In genomic region chr7:115371143-115371542, GRCm38 (mm10) we compare ENCODE assay signal across 11 mouse cellular contexts.
DNase-seq lines count a peak whose midpoint lies in the region; ATAC-seq and TF ChIP-seq lines count a peak whose summit lies in the region.
"Had no signal": no experiment of that assay in that cellular context is flagged by ENCODE, and none has a peak within 500 bp of the region (broad histone marks: within the 10 kb centered on the region; RNA-seq: fewer than 3 reads in every experiment).

No protein-coding gene starts in this region.

- H3K36me3 ChIP-seq in heart, embryonic 11.5 days (ENCODE audit: control insufficient read depth, insufficient read depth, low read length) = no peaks in the 10 kb centered on the region
- no peaks in the 10 kb centered on the region for H3K36me3 ChIP-seq in forebrain, embryonic 16.5 days (ENCODE audit: control insufficient read depth, insufficient read depth)
- no peaks in the 10 kb centered on the region for H3K36me3 ChIP-seq in midbrain, embryonic 11.5 days (ENCODE audit: control insufficient read depth, insufficient read depth, low read length)

- no peak for DNase-seq in heart, adult 18-20 months
- DNase-seq in brain, embryonic 14.5 days (ENCODE audit: low read depth) = peak; percentile 92
- DNase-seq in midbrain, embryonic 11.5 days (ENCODE audit: low spot score, missing footprints) = peak; percentile 60
- DNase-seq in spleen, adult 18-20 months = no peak
- DNase-seq in kidney, postnatal 4 days = no peak
- DNase-seq: heart, postnatal 14 days; lung, postnatal 14 days had no signal

- ATAC-seq in heart, embryonic 11.5 days (replicated peaks; ENCODE audit: insufficient number of reproducible peaks, low FRiP score, low TSS enrichment) = no peak
- ATAC-seq in forebrain, embryonic 16.5 days = peak; percentile 87
- no peak for ATAC-seq in midbrain, embryonic 11.5 days (ENCODE audit: low FRiP score)
- ATAC-seq in erythroblast, adult 5-6 weeks (replicated peaks; ENCODE audit: low FRiP score, poor library complexity, severe bottlenecking) = no peak

- TF ChIP-seq POLR2A in brain, embryonic 14.5 days (IDR thresholded peaks at IDR 0.05; ENCODE audit: borderline replicate concordance, extremely low read depth, insufficient read depth, insufficient read length, poor library complexity, severe bottlenecking) = no peak

- no peak overlapping the region for H3K9ac ChIP-seq in heart, embryonic 11.5 days (ENCODE audit: low read depth, low read length)
- H3K9ac ChIP-seq in forebrain, embryonic 16.5 days (replicated peaks; ENCODE audit: low read depth, low read length) = 0 out of 2 replicates have a peak overlapping the region, but pooled peaks have one; percentile 9
- H3K9ac ChIP-seq in midbrain, embryonic 11.5 days (ENCODE audit: low read length) = no peak overlapping the region

- WGBS in heart, embryonic 11.5 days (ENCODE audit: insufficient replicate concordance) = 63% methylated on average over 9 of the region's 9 CpGs
- 20% methylated on average over 9 of the region's 9 CpGs for WGBS in forebrain, embryonic 16.5 days
- WGBS in midbrain, embryonic 11.5 days = 77% methylated on average over 9 of the region's 9 CpGs

- peaks cover 11% of the 10 kb centered on the region; the same call in 1 of the 2 replicates for H3K4me1 ChIP-seq in heart, embryonic 11.5 days (ENCODE audit: control insufficient read depth, insufficient read depth, low read length)
- H3K4me1 ChIP-seq in forebrain, embryonic 16.5 days (replicated peaks; ENCODE audit: control insufficient read depth, insufficient read depth, low read length) = peaks cover 6% of the 10 kb centered on the region
- no peaks in the 10 kb centered on the region for H3K4me1 ChIP-seq in midbrain, embryonic 11.5 days (ENCODE audit: control insufficient read depth, insufficient read depth, low read length)

- no peaks in the 10 kb centered on the region for H3K27me3 ChIP-seq in heart, embryonic 11.5 days (ENCODE audit: control insufficient read depth, insufficient read depth, low read length)
- H3K27me3 ChIP-seq in forebrain, embryonic 16.5 days (replicated peaks; ENCODE audit: control insufficient read depth, insufficient read depth, low read length) = no peaks in the 10 kb centered on the region
- H3K27me3 ChIP-seq in midbrain, embryonic 11.5 days (ENCODE audit: control insufficient read depth, insufficient read depth, low read length) = no peaks in the 10 kb centered on the region
- H3K27me3 ChIP-seq: CH12.LX had no signal

- no peak overlapping the region for H3K4me3 ChIP-seq in heart, embryonic 11.5 days (ENCODE audit: low read depth, low read length)
- H3K4me3 ChIP-seq in forebrain, embryonic 16.5 days (replicated peaks; ENCODE audit: low read length) = no peak overlapping the region
- no peak overlapping the region for H3K4me3 ChIP-seq in midbrain, embryonic 11.5 days (ENCODE audit: low read depth, low read length)

- H3K4me2 ChIP-seq in heart, embryonic 11.5 days = no peak overlapping the region
- H3K4me2 ChIP-seq in forebrain, embryonic 16.5 days (ENCODE audit: low read length) = no peak overlapping the region
- no peak overlapping the region for H3K4me2 ChIP-seq in midbrain, embryonic 11.5 days

- no peaks in the 10 kb centered on the region for H3K9me3 ChIP-seq in heart, embryonic 11.5 days (replicated peaks; ENCODE audit: control insufficient read depth, low read length)
- no peaks in the 10 kb centered on the region for H3K9me3 ChIP-seq in forebrain, embryonic 16.5 days (ENCODE audit: control insufficient read depth, low read length)
- H3K9me3 ChIP-seq in midbrain, embryonic 11.5 days (ENCODE audit: control insufficient read depth, low read length) = no peaks in the 10 kb centered on the region

- TF ChIP-seq CTCF in brain, embryonic 14.5 days (IDR thresholded peaks at IDR 0.05; ENCODE audit: borderline replicate concordance, extremely low read depth, insufficient read depth, insufficient read length) = no peak

- peak overlapping the region; percentile 50; the same call in 1 of the 2 replicates for H3K27ac ChIP-seq in heart, embryonic 11.5 days (ENCODE audit: low read depth, low read length)
- peak overlapping the region; percentile 33 for H3K27ac ChIP-seq in forebrain, embryonic 16.5 days (ENCODE audit: low read length)
- no peak overlapping the region for H3K27ac ChIP-seq in midbrain, embryonic 11.5 days (ENCODE audit: low read depth, low read length)

Comparison
In these comparisons a context has a peak if more than half of its experiments do, and no peak if none do; other contexts are left out.
1. DNase-seq: peak in brain, embryonic 14.5 days (single experiment) and midbrain, embryonic 11.5 days (single experiment); none in heart, adult 18-20 months (0 of 2), spleen, adult 18-20 months (0 of 2) and kidney, postnatal 4 days (0 of 2).